Mouse (Mus musculus) adrenal gland, adult 2 months (tissue): Measurements from ENCODE around the gene Usp18. TPM values are rescaled to one million over a fixed set of nuclear protein-coding genes. Genes with fewer than 3 reads are reported as not detected.

Source experiments
- DNase-seq: peaks from one replicate; pipeline ENCODE4 v3.0.0; 2021
- polyA plus RNA-seq: library from polyadenylated mRNA; depleted of rRNA; stranded (reverse); fragments of >200 nt; gene quantifications from 2 replicates; pipeline ENCODE4 v1.2.3, GENCODE M21; 2012
- total RNA-seq, 2 experiments: library from RNA; stranded (reverse); gene quantifications; 2 replicates each; pipeline ENCODE4 v1.2.3; 2021

Gene Usp18
- total and polyA plus RNA-seq, 3 experiments = 2.7 to 9.6 (median 2.7) TPM

GRCm38 (mm10) chr6:121224993-121225392 is 20.7 kb upstream of the Usp18 start:
- DNase-seq = no peak

- DNase-seq = no peak
Observed at GRCm38 (mm10) chr6:121226043-121226442, 19.7 kb upstream of the Usp18 start.

- no peak for DNase-seq
Observed at GRCm38 (mm10) chr6:121226744-121227143, 19.0 kb upstream of the Usp18 start.

- DNase-seq = no peak
Observed at GRCm38 (mm10) chr6:121228421-121228820, 17.3 kb upstream of the Usp18 start.

GRCm38 (mm10) chr6:121232652-121233051 is 13.1 kb upstream of the Usp18 start:
- no peak for DNase-seq

- no peak for DNase-seq
Observed at GRCm38 (mm10) chr6:121236386-121236785, 9.3 kb upstream of the Usp18 start.

GRCm38 (mm10) chr6:121238209-121238608 is 7.5 kb upstream of the Usp18 start:
- no peak for DNase-seq

GRCm38 (mm10) chr6:121241780-121242179 is 3.9 kb upstream of the Usp18 start:
- no peak for DNase-seq

- DNase-seq = no peak
Observed at GRCm38 (mm10) chr6:121243161-121243560, 2.5 kb upstream of the Usp18 start.

- no peak for DNase-seq
Observed at GRCm38 (mm10) chr6:121246037-121246361, 293 bp downstream of the Usp18 start.

GRCm38 (mm10) chr6:121250406-121250805 is 4.7 kb downstream of the Usp18 start:
- DNase-seq = no peak

- no peak for DNase-seq
Observed at GRCm38 (mm10) chr6:121251256-121251655, 5.5 kb downstream of the Usp18 start.

GRCm38 (mm10) chr6:121260548-121260947 is 14.8 kb downstream of the Usp18 start:
- peak; percentile 73 for DNase-seq

- DNase-seq = no peak
Observed at GRCm38 (mm10) chr6:121261233-121261632, 15.5 kb downstream of the Usp18 start.

GRCm38 (mm10) chr6:121262004-121262403 is 16.3 kb downstream of the Usp18 start:
- no peak for DNase-seq

GRCm38 (mm10) chr6:121262496-121262895 is 16.8 kb downstream of the Usp18 start:
- peak; percentile 64 for DNase-seq

GRCm38 (mm10) chr6:121270156-121270555 is 24.4 kb downstream of the Usp18 start:
- DNase-seq = no peak

- no peak for DNase-seq
Observed at GRCm38 (mm10) chr6:121271707-121272074, 26.0 kb downstream of the Usp18 start.

- DNase-seq = peak; percentile 84
Observed at GRCm38 (mm10) chr6:121272075-121272800, 26.5 kb downstream of the Usp18 start.

- peak; percentile 38 for DNase-seq
Observed at GRCm38 (mm10) chr6:121274356-121274755, 28.6 kb downstream of the Usp18 start.

- DNase-seq = peak; percentile 50
Observed at GRCm38 (mm10) chr6:121284132-121284531, 38.4 kb downstream of the Usp18 start.

- DNase-seq = peak; percentile 60
Observed at GRCm38 (mm10) chr6:121299317-121299716, 53.6 kb downstream of the Usp18 start.

- peak; percentile 40 for DNase-seq
Observed at GRCm38 (mm10) chr6:121299954-121300353, 54.2 kb downstream of the Usp18 start, which contains the start of gene Slc6a13. TSS of gene Slc6a13 (plus strand) at chr6:121300227.

- DNase-seq = no peak
Observed at GRCm38 (mm10) chr6:121300504-121300903, 54.8 kb downstream of the Usp18 start.
